Mouse (Mus musculus): ENCODE measurements around the gene Pkn3.
"Not testable (repeated sequence)": the region's sequence is repeated elsewhere in the genome, so short reads cannot be mapped to it uniquely, and the experiment has no call there.

Pkn3 gene

GRCm38 (mm10) chr2:30077502-30078348 lies at the start of gene Pkn3:
Gene Pkn3 (plus strand): TSS chr2:30077684.
- DNase-seq: peak; percentile 75

GRCm38 (mm10) chr2:30032244-30032846 lies 45.1 kb upstream of the Pkn3 start:
- DNase-seq: no peak

- DNase-seq: no peak
These were observed 44.5 kb upstream of the Pkn3 start for GRCm38 (mm10) chr2:30032957-30033356.

DNA sequence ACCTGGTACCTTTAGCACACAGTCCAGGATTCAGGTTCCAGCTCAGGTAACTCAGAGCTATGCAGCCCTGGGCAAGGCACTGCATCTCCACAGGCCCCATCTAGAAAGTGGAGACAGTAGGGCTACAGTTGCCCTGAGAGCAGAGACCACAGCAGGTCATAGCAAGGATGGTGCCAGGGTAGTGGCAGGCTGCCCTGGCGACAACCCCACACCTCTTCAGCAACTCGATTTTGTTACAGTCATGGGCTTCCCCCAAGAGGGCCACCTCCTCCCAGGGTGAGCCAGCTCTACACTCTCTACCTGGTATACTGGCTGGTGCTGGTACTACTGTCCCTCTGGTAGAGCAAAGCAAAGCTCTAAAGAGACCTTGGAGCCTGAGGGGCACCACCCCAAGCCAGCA lies 39.7 kb upstream of the Pkn3 start:
- DNase-seq: no peak

DNA sequence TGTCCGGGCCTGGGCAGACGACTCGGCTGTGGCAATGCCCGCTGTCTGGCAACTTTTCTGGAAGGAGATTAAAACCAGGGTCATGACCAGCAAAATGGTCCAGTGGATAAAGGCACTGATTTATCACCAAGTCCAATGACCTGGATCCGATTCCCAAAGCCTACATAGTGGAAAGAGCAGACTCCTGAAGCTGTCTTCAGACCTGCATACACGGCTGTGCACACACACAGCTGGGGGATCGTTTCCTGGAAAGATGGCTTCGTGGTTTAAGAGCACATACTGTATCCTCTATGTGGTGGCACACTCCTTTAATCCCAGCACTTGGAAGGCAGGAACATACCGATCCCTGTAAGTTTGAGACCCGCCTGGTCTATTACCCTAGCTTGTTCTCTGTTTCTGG lies 39.1 kb upstream of the Pkn3 start:
- no peak for DNase-seq

- no peak for DNase-seq
These were observed 37.8 kb upstream of the Pkn3 start for GRCm38 (mm10) chr2:30039687-30040086.

DNA sequence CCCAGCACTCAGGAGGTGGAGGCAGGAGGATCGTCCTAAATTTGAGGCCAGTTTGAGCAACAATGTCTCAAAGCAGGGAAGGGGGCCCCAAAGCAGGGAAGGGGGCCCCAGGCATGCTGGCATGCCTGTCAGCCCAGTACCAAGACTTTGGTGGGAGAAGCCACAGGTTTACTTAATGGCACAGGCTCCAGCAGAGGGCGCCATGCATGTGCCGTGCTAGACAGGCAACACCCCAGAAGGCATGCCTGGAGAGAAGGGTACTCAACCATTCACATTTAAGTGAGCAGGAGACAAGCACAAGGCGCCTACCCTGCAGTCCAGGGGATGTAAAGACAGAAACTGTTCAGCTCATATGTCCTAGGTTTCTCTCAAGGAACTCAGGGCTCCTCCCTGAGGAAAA lies 35.0 kb upstream of the Pkn3 start:
- DNase-seq: peak; percentile 69

GRCm38 (mm10) chr2:30044550-30044949 lies 32.9 kb upstream of the Pkn3 start:
- DNase-seq: no peak

- no peak for DNase-seq
These were observed 30.4 kb upstream of the Pkn3 start for GRCm38 (mm10) chr2:30047127-30047526.

GRCm38 (mm10) chr2:30048101-30048501 lies 29.4 kb upstream of the Pkn3 start:
- no peak for DNase-seq

DNA sequence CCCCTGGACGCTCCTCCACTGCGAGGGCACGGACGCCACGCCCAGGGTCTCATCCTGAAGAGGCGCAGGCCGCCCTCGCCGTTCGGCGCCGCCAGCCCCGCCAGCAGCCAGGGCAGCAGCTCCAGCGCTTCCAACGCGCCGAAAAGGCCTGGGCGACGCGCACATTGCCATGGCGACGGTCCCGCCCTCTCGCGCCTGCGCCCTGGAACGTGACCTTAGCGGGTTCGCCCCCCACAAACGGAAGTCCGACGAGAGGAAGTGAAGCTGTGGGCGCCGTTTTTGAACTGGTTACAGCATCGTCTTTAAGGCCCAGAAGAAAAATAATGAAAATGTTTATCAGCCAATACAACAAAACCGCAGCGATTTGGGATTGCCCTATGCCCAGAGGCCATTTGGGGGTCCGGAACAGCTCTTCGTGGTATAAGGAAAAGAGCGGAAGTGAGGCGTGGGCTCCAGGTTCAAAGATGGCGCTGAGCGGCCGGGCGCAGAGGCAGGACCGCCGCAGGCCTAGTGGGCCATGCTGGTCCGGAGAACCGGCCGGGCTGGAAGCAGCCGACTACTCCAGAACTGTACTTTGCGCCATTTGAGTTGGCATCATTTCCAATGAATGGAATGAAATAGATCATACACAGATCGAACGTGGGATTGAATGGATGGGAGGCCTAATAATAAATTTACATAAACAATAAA lies 28.6 kb upstream of the Pkn3 start, which contains the start of gene Wdr34:
Wdr34 (minus strand) TSS at position 183 of the 690 bp plus-strand sequence.
- peak; percentile 97 for DNase-seq

GRCm38 (mm10) chr2:30049831-30050230 lies 27.7 kb upstream of the Pkn3 start:
- no peak for DNase-seq

- DNase-seq: no peak
These were observed 25.3 kb upstream of the Pkn3 start for GRCm38 (mm10) chr2:30051992-30052761.

- not testable (repeated sequence) for DNase-seq
These were observed 22.2 kb upstream of the Pkn3 start for GRCm38 (mm10) chr2:30055310-30055709.

GRCm38 (mm10) chr2:30056736-30057135 lies 20.7 kb upstream of the Pkn3 start:
- no peak for DNase-seq

GRCm38 (mm10) chr2:30057223-30057904 lies 20.1 kb upstream of the Pkn3 start, which contains the start of gene Set:
Gene Set (plus strand): TSS chr2:30057378.
- no peak for DNase-seq

- DNase-seq: no peak
These were observed 19.1 kb upstream of the Pkn3 start for GRCm38 (mm10) chr2:30058418-30058817.

DNA sequence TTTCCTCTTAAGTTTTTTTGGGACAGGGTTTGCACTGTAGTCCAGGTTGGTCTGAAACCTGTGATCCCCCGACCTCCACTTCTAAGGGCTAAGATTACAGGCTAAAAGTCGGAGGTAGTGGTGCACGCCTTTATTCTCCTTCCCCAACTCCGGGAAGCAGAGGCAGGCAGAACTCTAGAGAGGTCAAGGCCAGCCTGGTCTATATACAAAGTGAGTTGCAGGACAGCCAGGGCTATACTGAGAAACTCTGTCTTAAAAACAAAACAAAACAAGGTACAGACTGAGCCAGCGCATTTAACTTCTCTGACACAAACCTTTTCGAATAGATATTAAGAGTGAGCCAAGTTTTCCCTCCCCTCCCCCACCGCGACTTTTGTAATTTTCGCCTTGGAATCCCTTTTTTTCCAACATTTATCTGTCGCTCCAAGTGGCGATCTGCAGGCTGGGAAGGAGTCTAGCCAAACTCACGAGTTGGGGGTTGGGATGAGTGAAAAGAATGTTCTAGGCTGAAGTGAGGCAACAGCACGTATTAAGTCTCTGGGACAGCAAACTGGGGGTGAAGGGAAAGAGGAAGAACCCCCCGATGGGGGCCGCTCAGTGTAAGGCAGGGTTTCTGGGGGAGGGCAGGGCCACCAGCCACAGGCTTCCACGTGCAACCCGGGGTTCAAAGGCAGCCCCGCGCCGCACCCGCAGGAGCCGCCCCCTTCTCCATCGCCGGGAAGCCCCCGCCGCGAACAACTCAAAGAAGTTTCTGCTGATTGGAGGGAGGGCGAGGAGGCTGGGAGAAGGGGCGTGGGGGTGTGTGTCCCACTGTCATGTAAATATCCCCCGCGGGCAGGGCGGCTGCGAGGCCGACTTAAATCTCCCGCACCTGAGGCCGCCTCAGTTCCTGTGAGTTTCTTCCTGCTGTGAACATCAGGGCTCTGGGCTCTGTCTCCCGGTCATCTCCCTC lies 16.0 kb upstream of the Pkn3 start:
- no peak for DNase-seq

DNA sequence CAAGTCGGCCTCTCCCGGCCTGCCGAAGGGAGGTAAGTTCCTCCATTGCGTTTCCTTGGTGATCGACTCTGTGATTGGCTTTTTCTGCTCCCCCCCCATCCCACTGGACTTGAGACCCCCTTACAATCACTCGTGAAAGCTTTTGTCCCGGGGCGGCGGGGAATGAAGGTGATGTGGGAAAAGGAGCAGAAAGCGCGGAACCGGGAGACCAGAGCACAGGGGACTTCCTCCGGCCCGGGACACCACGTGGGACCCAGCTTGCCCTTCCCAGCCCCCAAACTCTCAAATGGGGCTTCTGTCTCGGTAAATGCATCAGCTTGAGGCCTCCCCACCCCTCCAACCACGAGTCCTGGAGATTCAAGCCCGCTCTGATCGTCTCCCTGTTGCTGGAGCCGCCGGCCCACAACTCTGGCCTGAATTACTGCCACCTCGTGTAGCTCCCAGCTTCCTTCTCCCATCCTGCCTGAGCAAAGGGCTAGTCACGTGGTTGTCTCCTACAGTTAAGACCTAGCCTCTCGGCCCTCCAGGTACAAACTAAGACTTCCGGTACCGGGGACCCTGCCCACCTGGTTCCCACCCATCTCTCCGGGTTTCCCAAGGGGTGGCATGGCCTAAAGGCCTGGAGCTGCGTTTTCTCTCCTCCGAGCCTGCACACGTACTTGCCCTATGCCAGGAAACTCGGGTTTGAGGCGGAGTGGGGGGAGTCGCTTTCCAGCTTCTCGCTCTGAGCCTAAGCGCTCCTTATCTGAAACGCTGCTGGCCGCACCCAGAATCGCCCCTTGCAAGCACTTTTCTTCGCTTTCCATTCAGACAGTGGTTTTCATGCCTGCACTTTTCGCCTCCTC lies 15.0 kb upstream of the Pkn3 start:
- DNase-seq: peak; percentile 55

DNA sequence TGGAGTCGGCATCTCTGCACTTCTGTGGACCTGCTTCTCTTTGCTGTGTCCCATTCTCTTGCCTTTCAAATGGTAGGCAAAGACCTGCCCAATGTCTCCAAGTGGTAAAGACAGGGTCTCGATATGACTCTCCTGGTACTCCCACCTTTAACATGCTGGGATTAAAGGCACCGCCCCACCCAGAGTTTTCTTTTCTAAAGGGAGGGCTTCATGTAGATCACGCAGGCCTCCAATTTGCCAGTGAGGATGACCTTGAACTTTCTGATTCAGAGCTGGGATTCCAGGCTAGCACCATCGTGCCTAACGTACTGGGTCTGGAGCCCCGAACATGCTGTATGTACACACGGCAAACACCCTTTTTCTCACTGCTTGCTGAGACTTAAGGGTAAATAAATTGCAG lies 14.2 kb upstream of the Pkn3 start:
- no peak for DNase-seq
